Mouse (Mus musculus) layer of hippocampus, adult 2 months (tissue): Measurements from ENCODE around the gene Sfn. TPM values are rescaled to one million over a fixed set of nuclear protein-coding genes. Genes with fewer than 3 reads are reported as not detected.

Source experiments
- DNase-seq, 2 experiments: peaks; one replicate each; pipeline ENCODE4 v3.0.0; 2022; ENCODE audit warnings: low spot score in 2 of 2
- H3K27ac ChIP-seq: fragments of 200-600 bp; 2 replicates; pipeline ENCODE4 v1.8.1; 2022
- H3K4me3 ChIP-seq: fragments of 200-600 bp; 2 replicates; pipeline ENCODE4 v1.8.1; 2022; ENCODE audit warnings: mild to moderate bottlenecking
- CTCF ChIP-seq: fragments of 200-600 bp; conservative IDR thresholded peaks from 2 replicates; pipeline ENCODE4 v1.8.1; 2022; ENCODE audit warnings: antibody characterized with exemption, mild to moderate bottlenecking, moderate library complexity
- total RNA-seq, 2 experiments: library from RNA; stranded (reverse); gene quantifications; 2 replicates each; pipeline ENCODE4 v1.2.3; 2021

Gene Sfn
- total RNA-seq, 2 experiments from 2014 or later: 1.6 to 1.8 TPM

- no peak for TF ChIP-seq CTCF
- DNase-seq: no peak
- Histone ChIP-seq H3K27ac (no peak overlapping the region), H3K4me3 (no peak overlapping the region)
Observed at GRCm38 (mm10) chr4:133596084-133596483, 5.9 kb downstream of the Sfn start.

- no peak for TF ChIP-seq CTCF
- DNase-seq: no peak
- Histone ChIP-seq H3K4me3 (no peak overlapping the region), H3K27ac (no peak overlapping the region)
Observed at GRCm38 (mm10) chr4:133595538-133595937, 6.4 kb downstream of the Sfn start.

- peak; percentile 93 for TF ChIP-seq CTCF
- H3K4me3 ChIP-seq: no peak overlapping the region
- H3K27ac ChIP-seq: no peak overlapping the region
- peak in 1 of 2 experiments; percentile 74 for DNase-seq
Observed at GRCm38 (mm10) chr4:133592570-133592969, 9.4 kb downstream of the Sfn start.

- peak; percentile 84 to 86 for DNase-seq
- Histone ChIP-seq H3K27ac (peak within 1 kb of the TSS; percentile 90), H3K4me3 (peak within 1 kb of the TSS; percentile 80)
- no peak for TF ChIP-seq CTCF
Observed at GRCm38 (mm10) chr4:133584059-133584951, 17.7 kb downstream of the Sfn start, which contains the start of gene Gpn2. Gene Gpn2, plus strand, starts transcription at chr4:133584362.

- no peak for DNase-seq
- TF ChIP-seq CTCF: no peak
- Histone ChIP-seq H3K4me3 (peak overlapping the region; percentile 80), H3K27ac (peak overlapping the region; percentile 90)
Observed at GRCm38 (mm10) chr4:133583690-133584058, 18.3 kb downstream of the Sfn start.

- DNase-seq: no peak
- no peak for TF ChIP-seq CTCF
- Histone ChIP-seq H3K27ac (no peak overlapping the region), H3K4me3 (no peak overlapping the region)
Observed at GRCm38 (mm10) chr4:133577983-133578382, 24.0 kb downstream of the Sfn start.

- DNase-seq: no peak
- no peak for TF ChIP-seq CTCF
- H3K27ac ChIP-seq: peak overlapping the region; percentile 88
- peak overlapping the region; percentile 93 for H3K4me3 ChIP-seq
Observed at GRCm38 (mm10) chr4:133574843-133575202, 27.1 kb downstream of the Sfn start.

- peak within 1 kb of the TSS; percentile 88 for H3K27ac ChIP-seq
- peak within 1 kb of the TSS; percentile 93 for H3K4me3 ChIP-seq
- DNase-seq: peak; percentile 86 to 91
- peak; percentile 59 for TF ChIP-seq CTCF
Observed at GRCm38 (mm10) chr4:133574070-133574842, 27.7 kb downstream of the Sfn start, which contains the start of gene Gpatch3. Gene Gpatch3, plus strand, starts transcription at chr4:133574745.

- Histone ChIP-seq H3K27ac (no peak overlapping the region), H3K4me3 (no peak overlapping the region)
- TF ChIP-seq CTCF: no peak
- no peak for DNase-seq
Observed at GRCm38 (mm10) chr4:133570066-133570466, 31.9 kb downstream of the Sfn start.

GRCm38 (mm10) chr4:133569291-133570065 is 32.5 kb downstream of the Sfn start:
- TF ChIP-seq CTCF: no peak
- no peak for DNase-seq
- Histone ChIP-seq H3K27ac (no peak overlapping the region), H3K4me3 (no peak overlapping the region)

- no peak for DNase-seq
- no peak for TF ChIP-seq CTCF
- no peak overlapping the region for H3K27ac ChIP-seq
Observed at GRCm38 (mm10) chr4:133567251-133567650, 34.7 kb downstream of the Sfn start.

GRCm38 (mm10) chr4:133563123-133563571 is 38.8 kb downstream of the Sfn start:
- H3K4me3 ChIP-seq: no peak overlapping the region
- no peak for TF ChIP-seq CTCF
- H3K27ac ChIP-seq: no peak overlapping the region
- DNase-seq: no peak

More at GRCm38 (mm10) chr4:133567251-133567650, 34.7 kb downstream of the Sfn start:
- no peak overlapping the region for H3K4me3 ChIP-seq
